Mouse (Mus musculus) intestine, embryonic 14.5 days (tissue): Measurements from ENCODE around the gene Il15. TPM values are rescaled to one million over a fixed set of nuclear protein-coding genes. Genes with fewer than 3 reads are reported as not detected.
A peak's percentile ranks its signal among the peaks of the same experiment; 100 is the strongest.

Experiments used
- ATAC-seq: fragments of 200-750 bp; cut with Nextera tagmentation; replicated peaks from 2 replicates; pipeline ENCODE4 v1.8.0; 2017; ENCODE audit warnings: low read depth, moderate number of reproducible peaks, moderate TSS enrichment, moderate library complexity; ENCODE audit not compliant: low FRiP score, low TSS enrichment
- DNase-seq: peaks from one replicate; pipeline ENCODE4 v3.0.0-alpha.2; 2018; ENCODE audit warnings: low spot score
- H3K27ac ChIP-seq: fragments of 300-500 bp; sonication (generic); 2 replicates; pipeline ENCODE4 v1.5.1; 2014; ENCODE audit warnings: low read depth, mild to moderate bottlenecking, control low read depth
- H3K27me3 ChIP-seq: fragments of 300-500 bp; sonication (generic); replicated peaks from 2 replicates; pipeline ENCODE4 v1.6.1; 2014; ENCODE audit warnings: low read length, control low read depth; ENCODE audit not compliant: control insufficient read depth, insufficient read depth
- H3K36me3 ChIP-seq: fragments of 300-500 bp; sonication (generic); 2 replicates; pipeline ENCODE4 v1.6.1; 2014; ENCODE audit warnings: low read length, control low read depth; ENCODE audit not compliant: control insufficient read depth, insufficient read depth
- H3K4me1 ChIP-seq: fragments of 300-500 bp; sonication (generic); replicated peaks from 2 replicates; pipeline ENCODE4 v1.6.1; 2014; ENCODE audit warnings: low read length, control low read depth, mixed read lengths; ENCODE audit not compliant: control insufficient read depth, insufficient read depth
- H3K4me2 ChIP-seq: fragments of 300-500 bp; sonication (generic); 2 replicates; pipeline ENCODE4 v1.6.1; 2014; ENCODE audit warnings: low read length
- H3K4me3 ChIP-seq: fragments of 300-500 bp; sonication (generic); 2 replicates; pipeline ENCODE4 v1.5.1; 2014; ENCODE audit warnings: low read depth, low read length, control low read depth, mixed read lengths
- H3K9ac ChIP-seq: fragments of 300-500 bp; sonication (generic); 2 replicates; pipeline ENCODE4 v1.6.1; 2014; ENCODE audit warnings: mild to moderate bottlenecking, low read length
- H3K9me3 ChIP-seq: fragments of 300-500 bp; sonication (generic); 2 replicates; pipeline ENCODE4 v1.6.1; 2016; ENCODE audit warnings: low read length, control low read depth; ENCODE audit not compliant: control insufficient read depth
- WGBS: fragments of 180-500 bp; shearing (Covaris S2); extraction: QIAGEN DNeasy Blood & Tissue Kit; methylation state at CpG from one replicate; pipeline ENCODE4 v1.1.7; 2014; 5-methylcytosine and 5-hydroxymethylcytosine counted together
- polyA plus RNA-seq: library from polyadenylated mRNA; unstranded; fragments of >200 nt; fragmentation: Nextera tagmentation; extraction: Ambion mirVana; gene quantifications from 2 replicates; pipeline ENCODE4 v1.2.1, GENCODE M21; 2014

The Il15 gene
- polyA plus RNA-seq, 1 experiment from 2014 or later, result 13.8 TPM

DNA sequence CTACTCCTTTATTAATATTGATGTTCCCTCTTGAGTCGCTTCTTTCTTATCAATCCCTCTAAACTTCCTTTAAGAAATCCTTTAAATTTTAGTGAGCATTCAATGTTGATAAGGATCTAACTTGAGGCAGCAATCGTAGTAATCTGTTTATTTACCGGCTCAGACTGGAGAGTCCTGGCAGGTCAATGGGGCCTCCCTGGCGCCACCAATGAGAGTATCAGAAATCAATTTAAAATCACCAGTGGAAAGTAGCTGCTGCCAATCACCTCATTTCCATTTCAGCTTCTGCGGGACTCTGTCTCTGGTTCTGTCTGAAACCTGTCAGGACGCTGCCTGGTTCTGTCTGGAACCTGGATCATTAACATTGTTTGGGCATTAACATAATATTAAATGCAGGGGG is 1.5 kb downstream of the Il15 start:
- H3K4me1 ChIP-seq, result peaks cover 14% of the 10 kb centered on the region
- no peaks in the 10 kb centered on the region for H3K9me3 ChIP-seq
- 14% methylated on average over 6 of the region's 6 CpGs for WGBS
- no peaks in the 10 kb centered on the region for H3K36me3 ChIP-seq
- no peaks in the 10 kb centered on the region for H3K27me3 ChIP-seq
- no peak overlapping the region for H3K27ac ChIP-seq
- ATAC-seq, result no peak
- no peak for DNase-seq
- H3K4me3 ChIP-seq, result peak overlapping the region; percentile 44
- H3K4me2 ChIP-seq, result peak overlapping the region; percentile 63
- H3K9ac ChIP-seq, result no peak overlapping the region; the same call in 1 of the 2 replicates

DNA sequence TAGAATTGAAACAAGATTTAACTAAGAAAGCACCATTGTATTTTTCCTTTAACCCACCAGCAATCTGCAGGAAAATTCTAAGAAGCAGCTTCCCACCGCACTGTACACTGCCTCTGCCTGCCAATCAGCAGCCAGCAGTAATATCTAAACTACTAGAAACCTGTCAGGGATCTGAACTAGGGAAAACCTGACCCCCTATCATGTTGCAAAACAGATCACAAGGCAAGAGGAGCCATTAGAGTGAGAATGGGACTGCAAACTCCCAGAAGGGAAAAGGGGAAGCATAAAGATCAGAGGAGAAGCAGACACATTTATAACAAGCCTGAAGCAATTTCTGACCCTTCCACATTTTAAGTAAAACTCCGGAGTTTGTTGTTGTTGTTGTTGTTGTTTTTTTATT is 2.0 kb downstream of the Il15 start:
- peaks cover 14% of the 10 kb centered on the region for H3K4me1 ChIP-seq
- no peak overlapping the region for H3K9ac ChIP-seq
- no peaks in the 10 kb centered on the region for H3K9me3 ChIP-seq
- DNase-seq (no peak), ATAC-seq (no peak)
- no peak overlapping the region for H3K27ac ChIP-seq
- H3K36me3 ChIP-seq, result no peaks in the 10 kb centered on the region
- peak overlapping the region; percentile 44 for H3K4me3 ChIP-seq
- peak overlapping the region; percentile 63 for H3K4me2 ChIP-seq
- 37% methylated on average over 2 of the region's 2 CpGs for WGBS
- H3K27me3 ChIP-seq, result no peaks in the 10 kb centered on the region

- Histone ChIP-seq H3K9me3 (no peaks in the 10 kb centered on the region), H3K9ac (no peak overlapping the region), H3K36me3 (no peaks in the 10 kb centered on the region), H3K4me2 (peak overlapping the region; percentile 29; the same call in 1 of the 2 replicates), H3K4me3 (no peak overlapping the region), H3K27ac (no peak overlapping the region), H3K4me1 (peaks cover 14% of the 10 kb centered on the region), H3K27me3 (no peaks in the 10 kb centered on the region)
- 13% methylated on average over 2 of the region's 2 CpGs for WGBS
- no peak for ATAC-seq
- no peak for DNase-seq
Observed at GRCm38 (mm10) chr8:82400376-82400775, 2.6 kb downstream of the Il15 start.

- Histone ChIP-seq H3K4me3 (no peak overlapping the region), H3K9me3 (no peaks in the 10 kb centered on the region), H3K4me2 (no peak overlapping the region), H3K9ac (no peak overlapping the region), H3K27me3 (no peaks in the 10 kb centered on the region), H3K27ac (no peak overlapping the region), H3K36me3 (no peaks in the 10 kb centered on the region), H3K4me1 (peaks cover 14% of the 10 kb centered on the region)
- DNase-seq (no peak), ATAC-seq (no peak)
- WGBS, result 90% methylated on average over 2 of the region's 2 CpGs
Observed at GRCm38 (mm10) chr8:82398546-82398945, 4.5 kb downstream of the Il15 start.

DNA sequence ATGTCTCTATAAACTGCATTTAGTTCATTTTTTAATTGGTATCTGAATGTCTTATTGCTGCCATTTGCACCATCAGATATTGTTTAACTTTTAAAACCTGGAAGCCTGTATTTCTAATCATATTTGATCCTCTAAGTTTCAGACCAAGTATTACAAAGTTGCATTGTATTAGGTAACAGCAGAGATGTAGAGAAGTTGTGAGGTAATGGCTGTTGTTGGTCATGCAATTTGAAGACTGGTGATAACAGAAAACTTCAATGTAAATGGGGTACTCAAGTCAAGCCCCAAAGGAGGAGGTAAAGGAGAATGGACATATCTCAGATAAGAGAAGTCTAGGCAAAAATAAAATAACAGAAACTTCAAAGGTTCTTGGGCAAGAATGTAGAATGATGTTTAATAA is 11.8 kb downstream of the Il15 start:
- H3K27me3 ChIP-seq, result no peaks in the 10 kb centered on the region
- ATAC-seq, result no peak

GRCm38 (mm10) chr8:82388356-82388902 is 14.6 kb downstream of the Il15 start:
- 65% methylated on average over 1 of the region's 1 CpGs for WGBS

More for the DNA sequence above, 11.8 kb downstream of the Il15 start:
- Histone ChIP-seq H3K4me2 (no peak overlapping the region), H3K4me1 (no peaks in the 10 kb centered on the region), H3K9ac (no peak overlapping the region), H3K9me3 (no peaks in the 10 kb centered on the region), H3K4me3 (no peak overlapping the region), H3K36me3 (no peaks in the 10 kb centered on the region), H3K27ac (no peak overlapping the region)
- DNase-seq, result no peak

GRCm38 (mm10) chr8:82387614-82388013 is 15.4 kb downstream of the Il15 start:
- H3K27ac ChIP-seq, result no peak overlapping the region
- H3K4me1 ChIP-seq, result peaks cover 6% of the 10 kb centered on the region; the same call in 1 of the 2 replicates
- no peaks in the 10 kb centered on the region for H3K36me3 ChIP-seq
- H3K4me2 ChIP-seq, result no peak overlapping the region
- no peaks in the 10 kb centered on the region for H3K27me3 ChIP-seq
- WGBS, result 38% methylated on average over 1 of the region's 1 CpGs
- no peaks in the 10 kb centered on the region for H3K9me3 ChIP-seq
- no peak for DNase-seq
- no peak for ATAC-seq
- H3K4me3 ChIP-seq, result no peak overlapping the region
- H3K9ac ChIP-seq, result no peak overlapping the region

More at GRCm38 (mm10) chr8:82388356-82388902, 14.6 kb downstream of the Il15 start:
- no peaks in the 10 kb centered on the region for H3K27me3 ChIP-seq
- H3K4me3 ChIP-seq, result no peak overlapping the region
- no peaks in the 10 kb centered on the region for H3K9me3 ChIP-seq
- H3K27ac ChIP-seq, result no peak overlapping the region
- H3K36me3 ChIP-seq, result no peaks in the 10 kb centered on the region
- no peak overlapping the region for H3K9ac ChIP-seq
- no peak overlapping the region for H3K4me2 ChIP-seq
- peaks cover 6% of the 10 kb centered on the region; the same call in 1 of the 2 replicates for H3K4me1 ChIP-seq
- DNase-seq (no peak), ATAC-seq (no peak)

GRCm38 (mm10) chr8:82385867-82386266 is 17.2 kb downstream of the Il15 start:
- no peak overlapping the region for H3K9ac ChIP-seq
- no peak overlapping the region for H3K27ac ChIP-seq
- H3K27me3 ChIP-seq, result no peaks in the 10 kb centered on the region
- DNase-seq, result no peak
- no peak overlapping the region for H3K4me3 ChIP-seq
- peaks cover 6% of the 10 kb centered on the region; the same call in 1 of the 2 replicates for H3K4me1 ChIP-seq
- H3K4me2 ChIP-seq, result no peak overlapping the region
- ATAC-seq, result no peak
- H3K36me3 ChIP-seq, result no peaks in the 10 kb centered on the region
- no peaks in the 10 kb centered on the region for H3K9me3 ChIP-seq
